Mouse (Mus musculus) bone marrow, adult 2 months (tissue): ENCODE measurements around the gene Gm5065.

Experiments used
- CTCF ChIP-seq: fragments of 200-500 bp; IDR thresholded peaks from 2 replicates; pipeline ENCODE4 v1.5.1; 2011; ENCODE audit warnings: low read length, control low read depth; ENCODE audit not compliant: control insufficient read depth, insufficient read depth
- POLR2A ChIP-seq: fragments of 200-500 bp; IDR thresholded peaks from 2 replicates; pipeline ENCODE4 v1.6.1; 2011; ENCODE audit warnings: low read depth, mild to moderate bottlenecking, control low read depth, low read length, borderline replicate concordance; ENCODE audit not compliant: control insufficient read depth

DNA sequence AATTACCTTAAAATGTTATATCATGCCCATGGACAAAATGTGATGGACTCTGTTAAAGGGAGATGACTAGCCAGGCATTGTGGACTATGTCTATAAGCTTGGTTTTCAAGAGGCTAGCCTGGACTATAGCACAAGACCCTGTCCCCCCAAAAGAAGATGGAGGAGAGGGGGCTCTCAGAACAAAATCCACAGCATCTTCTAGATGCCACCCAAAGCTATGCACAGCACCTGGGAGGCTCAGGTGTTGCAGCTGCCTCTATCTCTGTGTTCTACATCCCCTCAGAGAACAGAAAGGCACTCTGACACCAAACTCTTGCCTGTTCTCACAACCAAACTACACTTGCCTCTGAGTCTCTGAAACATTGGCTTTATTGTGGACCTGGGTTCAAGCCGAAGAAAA lies at the start of gene Gm5065:
- TF ChIP-seq CTCF = no peak
- TF ChIP-seq POLR2A = no peak
